Mouse (Mus musculus) lung, adult 2 months (tissue): ENCODE data around the gene Akap6.

Source experiments
- CTCF ChIP-seq: fragments of 200-500 bp; IDR thresholded peaks from 2 replicates; pipeline ENCODE4 v1.5.1; 2011; ENCODE audit warnings: mild to moderate bottlenecking, low read length, control low read depth; ENCODE audit not compliant: insufficient read depth
- POLR2A ChIP-seq: fragments of 200-500 bp; IDR thresholded peaks from 2 replicates; pipeline ENCODE4 v1.6.1; 2011; ENCODE audit warnings: low read depth, mild to moderate bottlenecking, control low read depth, low read length, borderline replicate concordance; ENCODE audit errors: extremely low read depth

DNA sequence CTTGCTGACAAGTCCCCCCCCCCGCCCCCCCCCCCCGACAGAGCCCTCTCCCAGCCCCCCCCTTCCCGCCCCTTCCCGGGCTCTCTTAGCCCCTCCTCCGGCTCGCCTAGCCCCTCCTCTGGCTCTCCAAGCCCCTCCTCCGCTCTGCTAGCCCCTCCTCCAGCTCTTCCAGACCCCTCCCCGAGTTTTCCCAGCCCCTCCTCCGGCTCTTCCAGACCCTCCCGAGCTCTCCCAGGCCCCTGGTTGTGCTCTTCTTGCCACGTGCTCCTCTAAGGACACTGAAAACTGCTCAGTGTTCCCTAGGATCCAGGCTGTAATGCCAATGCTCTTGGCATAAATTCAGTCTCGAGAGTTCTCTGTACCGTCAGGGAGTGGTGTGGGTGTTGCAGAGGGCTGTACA is 234.6 kb downstream of the Akap6 start:
- TF ChIP-seq CTCF (no peak), POLR2A (no peak)
